Mouse (Mus musculus) lung, adult 2 months (tissue): ENCODE measurements around the gene Dlx6. TPM values are rescaled to one million over a fixed set of nuclear protein-coding genes. Genes with fewer than 3 reads are reported as not detected.

Experiments used
- DNase-seq: peaks from one replicate; pipeline ENCODE4 v3.0.0; 2022
- H3K4me1 ChIP-seq: fragments of 200-500 bp; 2 replicates; pipeline ENCODE4 v1.6.1; 2011; ENCODE audit warnings: low read length; ENCODE audit not compliant: control insufficient read depth, insufficient read depth
- H3K4me3 ChIP-seq: fragments of 200-500 bp; replicated peaks from 2 replicates; pipeline ENCODE3; 2011; ENCODE audit warnings: low read depth, mild to moderate bottlenecking, control low read depth, low read length; ENCODE audit errors: extremely low read depth
- CTCF ChIP-seq: fragments of 200-500 bp; IDR thresholded peaks from 2 replicates; pipeline ENCODE4 v1.5.1; 2011; ENCODE audit warnings: mild to moderate bottlenecking, low read length, control low read depth; ENCODE audit not compliant: insufficient read depth
- POLR2A ChIP-seq: fragments of 200-500 bp; IDR thresholded peaks from 2 replicates; pipeline ENCODE4 v1.6.1; 2011; ENCODE audit warnings: low read depth, mild to moderate bottlenecking, control low read depth, low read length, borderline replicate concordance; ENCODE audit errors: extremely low read depth
- WGBS: fragments of 180-500 bp; shearing (Covaris S2); methylation state at CpG from one replicate; pipeline ENCODE4 v1.1.7; 2018; 5-methylcytosine and 5-hydroxymethylcytosine counted together
- polyA plus RNA-seq: library from polyadenylated mRNA; depleted of rRNA; stranded (reverse); fragments of >200 nt; gene quantifications from 2 replicates; pipeline ENCODE4 v1.2.3, GENCODE M21; 2012

Gene Dlx6
- polyA plus RNA-seq, 1 experiment = not detected

GRCm38 (mm10) chr6:6850324-6851060 is 12.6 kb upstream of the Dlx6 start:
- DNase-seq = no peak
- H3K4me3 ChIP-seq = no peak overlapping the region
- H3K4me1 ChIP-seq = no peaks in the 10 kb centered on the region
- TF ChIP-seq CTCF (no peak), POLR2A (no peak)
- WGBS = 6% methylated on average over 26 of the region's 26 CpGs

GRCm38 (mm10) chr6:6851166-6851565 is 12.0 kb upstream of the Dlx6 start:
- Histone ChIP-seq H3K4me3 (no peak overlapping the region), H3K4me1 (no peaks in the 10 kb centered on the region)
- TF ChIP-seq POLR2A (no peak), CTCF (no peak)
- WGBS = 6% methylated on average over 10 of the region's 10 CpGs
- no peak for DNase-seq

DNA sequence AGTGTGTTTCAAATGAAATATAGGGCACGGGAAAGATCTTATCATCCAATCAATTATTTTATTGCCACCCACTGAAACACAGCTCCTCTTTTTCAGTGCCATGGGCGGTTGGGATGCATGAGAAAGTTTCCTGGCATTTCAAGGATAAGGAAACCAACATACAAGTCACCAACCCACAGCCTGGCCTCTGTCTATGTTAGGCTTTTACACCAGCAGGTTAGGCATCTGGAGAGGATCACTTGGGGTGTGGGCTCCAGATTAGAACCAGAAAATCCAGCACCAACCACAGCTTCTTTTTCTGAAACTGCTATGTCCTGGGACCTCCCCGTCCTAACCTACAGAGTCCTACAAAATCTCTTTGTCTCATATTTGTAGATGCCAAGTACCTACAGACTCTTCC is 10.2 kb upstream of the Dlx6 start:
- WGBS = 30% methylated on average over 3 of the region's 3 CpGs
- no peak for TF ChIP-seq POLR2A
- no peak for TF ChIP-seq CTCF

GRCm38 (mm10) chr6:6854176-6854575 is 9.0 kb upstream of the Dlx6 start:
- DNase-seq = no peak
- Histone ChIP-seq H3K4me3 (no peak overlapping the region), H3K4me1 (no peaks in the 10 kb centered on the region)
- 2% methylated on average over 9 of the region's 9 CpGs for WGBS
- TF ChIP-seq CTCF = no peak
- no peak for TF ChIP-seq POLR2A

More for the DNA sequence above, 10.2 kb upstream of the Dlx6 start:
- Histone ChIP-seq H3K4me3 (no peak overlapping the region), H3K4me1 (no peaks in the 10 kb centered on the region)
- no peak for DNase-seq

GRCm38 (mm10) chr6:6854902-6855745 is 8.0 kb upstream of the Dlx6 start:
- TF ChIP-seq POLR2A = no peak
- no peak for TF ChIP-seq CTCF
- 5% methylated on average over 25 of the region's 25 CpGs for WGBS
- H3K4me3 ChIP-seq = no peak overlapping the region
- no peaks in the 10 kb centered on the region for H3K4me1 ChIP-seq
- DNase-seq = no peak

GRCm38 (mm10) chr6:6855746-6856185 is 7.4 kb upstream of the Dlx6 start:
- 4% methylated on average over 10 of the region's 10 CpGs for WGBS
- Histone ChIP-seq H3K4me1 (no peaks in the 10 kb centered on the region), H3K4me3 (no peak overlapping the region)
- DNase-seq = no peak
- TF ChIP-seq POLR2A (no peak), CTCF (no peak)

DNA sequence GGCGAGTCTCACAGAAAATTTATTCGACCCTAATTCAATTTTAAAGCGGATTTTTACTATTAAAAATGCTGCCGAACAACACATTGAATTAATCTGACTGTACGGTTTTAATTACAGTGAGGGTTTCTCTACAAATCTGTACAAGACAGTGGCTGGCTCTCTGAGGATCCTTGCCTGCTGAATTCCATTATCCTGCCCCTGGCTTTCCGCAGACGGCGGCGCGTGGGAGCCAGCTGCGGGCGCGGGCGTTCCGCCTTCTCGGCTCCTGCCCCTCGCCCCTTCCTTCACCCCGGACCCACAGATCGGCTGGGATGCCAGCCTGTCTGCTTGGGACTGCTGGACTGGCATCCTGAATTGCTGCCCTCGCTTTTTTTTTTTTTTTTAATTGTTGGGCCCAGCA is 6.8 kb upstream of the Dlx6 start:
- H3K4me1 ChIP-seq = no peaks in the 10 kb centered on the region
- 4% methylated on average over 20 of the region's 20 CpGs for WGBS
- TF ChIP-seq POLR2A = no peak
- no peak for TF ChIP-seq CTCF
- no peak for DNase-seq
- no peak overlapping the region for H3K4me3 ChIP-seq

- TF ChIP-seq POLR2A (no peak), CTCF (no peak)
- H3K4me3 ChIP-seq = no peak overlapping the region
- H3K4me1 ChIP-seq = no peaks in the 10 kb centered on the region
- DNase-seq = no peak
- 17% methylated on average over 4 of the region's 4 CpGs for WGBS
These were observed 6.3 kb upstream of the Dlx6 start for GRCm38 (mm10) chr6:6856881-6857280.

GRCm38 (mm10) chr6:6857766-6858165 is 5.4 kb upstream of the Dlx6 start:
- 17% methylated on average over 2 of the region's 2 CpGs for WGBS
- H3K4me3 ChIP-seq = no peak overlapping the region
- H3K4me1 ChIP-seq = 0 out of 2 replicates have a peak, but pooled peaks cover 3% of the 10 kb centered on the region
- TF ChIP-seq CTCF (no peak), POLR2A (no peak)
- DNase-seq = no peak
